Mouse (Mus musculus): ENCODE measurements around the gene Serinc1. TPM values are rescaled to one million over a fixed set of nuclear protein-coding genes. Genes with fewer than 3 reads are reported as not detected.
"Not testable (repeated sequence)": the region's sequence is repeated elsewhere in the genome, so short reads cannot be mapped to it uniquely, and the experiment has no call there.

Gene Serinc1
- polyA plus RNA-seq, 1 experiment from 2014 or later, result 541 TPM

- no peaks in the 10 kb centered on the region for H3K36me3 ChIP-seq (ENCODE audit: control insufficient read depth, insufficient read depth, low read length)
- WGBS, result 80% methylated on average over 4 of the region's 4 CpGs
- H3K4me1 ChIP-seq (ENCODE audit: control insufficient read depth, insufficient read depth, low read length), result no peaks in the 10 kb centered on the region
- no peak overlapping the region for H3K27ac ChIP-seq (ENCODE audit: low read depth, low read length)
- H3K9ac ChIP-seq (replicated peaks; ENCODE audit: low read depth, low read length), result no peak overlapping the region
- no peak for ATAC-seq (ENCODE audit: low read depth)
- no peaks in the 10 kb centered on the region for H3K9me3 ChIP-seq (ENCODE audit: control insufficient read depth, low read length)
- no peaks in the 10 kb centered on the region for H3K27me3 ChIP-seq (ENCODE audit: control insufficient read depth, insufficient read depth, low read length)
- H3K4me2 ChIP-seq (ENCODE audit: low read depth, low read length), result no peak overlapping the region
- no peak overlapping the region for H3K4me3 ChIP-seq (ENCODE audit: low read depth, low read length)
Observed at GRCm38 (mm10) chr10:57549631-57550030, 17.3 kb upstream of the Serinc1 start.

- not testable (repeated sequence) for ATAC-seq (ENCODE audit: low read depth); H3K4me1 ChIP-seq (ENCODE audit: control insufficient read depth, insufficient read depth, low read length)
- WGBS, result 76% methylated on average over 9 of the region's 9 CpGs
Observed at GRCm38 (mm10) chr10:57543890-57544289, 11.6 kb upstream of the Serinc1 start.

GRCm38 (mm10) chr10:57531616-57532217 is 613 bp downstream of the Serinc1 start:
- H3K9ac ChIP-seq (replicated peaks; ENCODE audit: low read depth, low read length), result peak overlapping the region; percentile 97
- H3K27ac ChIP-seq (ENCODE audit: low read depth, low read length), result peak overlapping the region; percentile 98
- no peak for ATAC-seq (ENCODE audit: low read depth)
- peak overlapping the region; percentile 88 for H3K4me3 ChIP-seq (ENCODE audit: low read depth, low read length)
- H3K4me2 ChIP-seq (ENCODE audit: low read depth, low read length), result peak overlapping the region; percentile 49
- WGBS, result 4% methylated on average over 28 of the region's 28 CpGs
- no peaks in the 10 kb centered on the region for H3K27me3 ChIP-seq (ENCODE audit: control insufficient read depth, insufficient read depth, low read length)
- H3K9me3 ChIP-seq (ENCODE audit: control insufficient read depth, low read length), result no peaks in the 10 kb centered on the region
- peaks cover 3% of the 10 kb centered on the region; the same call in 1 of the 2 replicates for H3K36me3 ChIP-seq (ENCODE audit: control insufficient read depth, insufficient read depth, low read length)
- H3K4me1 ChIP-seq (ENCODE audit: control insufficient read depth, insufficient read depth, low read length), result peaks cover 26% of the 10 kb centered on the region

More at GRCm38 (mm10) chr10:57543890-57544289, 11.6 kb upstream of the Serinc1 start:
- not testable (repeated sequence) for H3K27ac ChIP-seq (ENCODE audit: low read depth, low read length); H3K9ac ChIP-seq (replicated peaks; ENCODE audit: low read depth, low read length); H3K4me3 ChIP-seq (ENCODE audit: low read depth, low read length); H3K9me3 ChIP-seq (ENCODE audit: control insufficient read depth, low read length); H3K36me3 ChIP-seq (ENCODE audit: control insufficient read depth, insufficient read depth, low read length); H3K4me2 ChIP-seq (ENCODE audit: low read depth, low read length); H3K27me3 ChIP-seq (ENCODE audit: control insufficient read depth, insufficient read depth, low read length)

- peak overlapping the region; percentile 97; the same call in 1 of the 2 replicates for H3K9ac ChIP-seq (replicated peaks; ENCODE audit: low read depth, low read length)
- WGBS, result 60% methylated on average over 2 of the region's 2 CpGs
- H3K36me3 ChIP-seq (ENCODE audit: control insufficient read depth, insufficient read depth, low read length), result peaks cover 6% of the 10 kb centered on the region; the same call in 1 of the 2 replicates
- H3K4me3 ChIP-seq (ENCODE audit: low read depth, low read length), result peak overlapping the region; percentile 88
- H3K9me3 ChIP-seq (ENCODE audit: control insufficient read depth, low read length), result no peaks in the 10 kb centered on the region
- no peak for ATAC-seq (ENCODE audit: low read depth)
- H3K27me3 ChIP-seq (ENCODE audit: control insufficient read depth, insufficient read depth, low read length), result no peaks in the 10 kb centered on the region
- peak overlapping the region; percentile 49 for H3K4me2 ChIP-seq (ENCODE audit: low read depth, low read length)
- H3K27ac ChIP-seq (ENCODE audit: low read depth, low read length), result no peak overlapping the region
- H3K4me1 ChIP-seq (ENCODE audit: control insufficient read depth, insufficient read depth, low read length), result peaks cover 26% of the 10 kb centered on the region
Observed at GRCm38 (mm10) chr10:57531076-57531475, 1.3 kb downstream of the Serinc1 start.

GRCm38 (mm10) chr10:57526469-57526868 is 5.9 kb downstream of the Serinc1 start:
- H3K27ac ChIP-seq (ENCODE audit: low read depth, low read length), result no peak overlapping the region
- no peaks in the 10 kb centered on the region for H3K9me3 ChIP-seq (ENCODE audit: control insufficient read depth, low read length)
- WGBS, result 96% methylated on average over 5 of the region's 5 CpGs
- no peak overlapping the region for H3K9ac ChIP-seq (replicated peaks; ENCODE audit: low read depth, low read length)
- no peak overlapping the region for H3K4me2 ChIP-seq (ENCODE audit: low read depth, low read length)
- H3K36me3 ChIP-seq (ENCODE audit: control insufficient read depth, insufficient read depth, low read length), result peaks cover 32% of the 10 kb centered on the region
- H3K4me1 ChIP-seq (ENCODE audit: control insufficient read depth, insufficient read depth, low read length), result peaks cover 26% of the 10 kb centered on the region
- ATAC-seq (ENCODE audit: low read depth), result no peak
- H3K27me3 ChIP-seq (ENCODE audit: control insufficient read depth, insufficient read depth, low read length), result no peaks in the 10 kb centered on the region
- no peak overlapping the region for H3K4me3 ChIP-seq (ENCODE audit: low read depth, low read length)

- H3K9me3 ChIP-seq (ENCODE audit: control insufficient read depth, low read length), result no peaks in the 10 kb centered on the region
- ATAC-seq (ENCODE audit: low read depth), result no peak
- H3K4me3 ChIP-seq (ENCODE audit: low read depth, low read length), result no peak overlapping the region
- no peak overlapping the region for H3K4me2 ChIP-seq (ENCODE audit: low read depth, low read length)
- 63% methylated on average over 1 of the region's 1 CpGs for WGBS
- H3K27me3 ChIP-seq (ENCODE audit: control insufficient read depth, insufficient read depth, low read length), result no peaks in the 10 kb centered on the region
- no peak overlapping the region for H3K27ac ChIP-seq (ENCODE audit: low read depth, low read length)
- H3K9ac ChIP-seq (replicated peaks; ENCODE audit: low read depth, low read length), result no peak overlapping the region
- H3K36me3 ChIP-seq (ENCODE audit: control insufficient read depth, insufficient read depth, low read length), result peaks cover 54% of the 10 kb centered on the region
- no peaks in the 10 kb centered on the region for H3K4me1 ChIP-seq (ENCODE audit: control insufficient read depth, insufficient read depth, low read length)
Observed at GRCm38 (mm10) chr10:57515278-57515677, 17.1 kb downstream of the Serinc1 start.

- peaks cover 50% of the 10 kb centered on the region for H3K36me3 ChIP-seq (ENCODE audit: control insufficient read depth, insufficient read depth, low read length)
- H3K9me3 ChIP-seq (ENCODE audit: control insufficient read depth, low read length), result no peaks in the 10 kb centered on the region
- no peak overlapping the region for H3K4me3 ChIP-seq (ENCODE audit: low read depth, low read length)
- 96% methylated on average over 2 of the region's 2 CpGs for WGBS
- no peak overlapping the region for H3K9ac ChIP-seq (replicated peaks; ENCODE audit: low read depth, low read length)
- ATAC-seq (ENCODE audit: low read depth), result no peak
- no peak overlapping the region for H3K4me2 ChIP-seq (ENCODE audit: low read depth, low read length)
- no peak overlapping the region for H3K27ac ChIP-seq (ENCODE audit: low read depth, low read length)
- no peaks in the 10 kb centered on the region for H3K4me1 ChIP-seq (ENCODE audit: control insufficient read depth, insufficient read depth, low read length)
- H3K27me3 ChIP-seq (ENCODE audit: control insufficient read depth, insufficient read depth, low read length), result no peaks in the 10 kb centered on the region
Observed at GRCm38 (mm10) chr10:57514616-57515015, 17.7 kb downstream of the Serinc1 start.

- 92% methylated on average over 9 of the region's 9 CpGs for WGBS
- Histone ChIP-seq H3K9ac (replicated peaks; ENCODE audit: low read depth, low read length) (no peak overlapping the region), H3K4me1 (ENCODE audit: control insufficient read depth, insufficient read depth, low read length) (no peaks in the 10 kb centered on the region), H3K27ac (ENCODE audit: low read depth, low read length) (no peak overlapping the region), H3K4me3 (ENCODE audit: low read depth, low read length) (no peak overlapping the region), H3K36me3 (ENCODE audit: control insufficient read depth, insufficient read depth, low read length) (peaks cover 4% of the 10 kb centered on the region), H3K9me3 (ENCODE audit: control insufficient read depth, low read length) (no peaks in the 10 kb centered on the region), H3K4me2 (ENCODE audit: low read depth, low read length) (no peak overlapping the region), H3K27me3 (ENCODE audit: control insufficient read depth, insufficient read depth, low read length) (no peaks in the 10 kb centered on the region)
- ATAC-seq (ENCODE audit: low read depth), result no peak
Observed at GRCm38 (mm10) chr10:57499414-57500156, 32.7 kb downstream of the Serinc1 start.

- Histone ChIP-seq H3K9me3 (ENCODE audit: control insufficient read depth, low read length) (no peaks in the 10 kb centered on the region), H3K27me3 (ENCODE audit: control insufficient read depth, insufficient read depth, low read length) (no peaks in the 10 kb centered on the region), H3K36me3 (ENCODE audit: control insufficient read depth, insufficient read depth, low read length) (no peaks in the 10 kb centered on the region), H3K4me2 (ENCODE audit: low read depth, low read length) (no peak overlapping the region), H3K4me1 (ENCODE audit: control insufficient read depth, insufficient read depth, low read length) (peaks cover 13% of the 10 kb centered on the region; the same call in 1 of the 2 replicates), H3K4me3 (ENCODE audit: low read depth, low read length) (no peak overlapping the region), H3K9ac (replicated peaks; ENCODE audit: low read depth, low read length) (no peak overlapping the region), H3K27ac (ENCODE audit: low read depth, low read length) (no peak overlapping the region)
- 69% methylated on average over 2 of the region's 2 CpGs for WGBS
- ATAC-seq (ENCODE audit: low read depth), result no peak
Observed at GRCm38 (mm10) chr10:57492050-57492449, 40.3 kb downstream of the Serinc1 start.

Measured in neural tube, embryonic 14.5 days (tissue).